Mouse (Mus musculus) left cerebral cortex, adult 11 months (tissue): ENCODE measurements at regions not wholly inside any gene's neighbourhood (a gene's known extent, or its start where the extent isn't known, plus 50 kb on each side); places are given as distances from the start of the nearest gene placed in this dataset.

Experiments used
- DNase-seq: peaks from one replicate; pipeline ENCODE4 v3.0.0; 2022; ENCODE audit warnings: low spot score

DNA sequence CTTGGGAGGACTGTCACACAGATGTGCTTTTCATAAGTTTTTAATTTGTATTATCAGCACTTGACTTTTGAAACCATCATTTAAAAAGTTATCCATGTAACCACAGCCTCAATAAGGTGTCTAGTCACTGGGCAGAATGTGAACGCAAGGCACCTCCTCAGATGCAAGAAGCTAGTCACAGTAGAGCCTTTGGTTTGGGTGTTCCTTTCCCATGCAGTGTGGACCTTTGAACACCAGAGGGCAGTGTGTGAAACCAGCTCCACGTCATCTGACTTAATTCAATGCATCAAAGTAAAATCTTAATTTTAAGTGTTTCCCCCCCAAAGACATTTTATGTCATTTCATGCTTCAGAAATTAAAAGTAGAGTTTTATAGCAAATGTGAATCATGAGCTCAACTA lies 166.2 kb upstream of the Nabp1 start:
- DNase-seq: peak; percentile 64

DNA sequence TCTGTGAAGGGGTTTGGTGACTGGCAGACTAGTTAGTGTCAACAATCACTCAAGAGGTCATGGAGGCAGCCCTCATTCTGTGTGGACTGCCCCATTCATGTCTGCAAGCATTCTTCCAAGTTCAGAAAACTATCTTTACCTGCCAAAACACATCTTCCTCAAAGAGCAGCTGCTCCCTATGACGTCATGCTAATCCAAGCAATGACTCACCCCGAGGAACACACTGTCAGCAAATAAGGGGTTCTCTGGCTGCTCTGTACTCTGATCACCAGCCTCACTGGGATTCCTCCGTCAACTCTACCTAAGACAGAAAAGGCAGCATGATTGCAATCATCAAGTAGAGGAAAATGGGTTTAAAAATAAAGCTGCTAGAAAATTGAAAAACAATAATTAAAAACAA lies 165.4 kb upstream of the Nabp1 start:
- no peak for DNase-seq

GRCm38 (mm10) chr1:51638519-51639302 lies 160.5 kb upstream of the Nabp1 start:
- DNase-seq: no peak

GRCm38 (mm10) chr1:51635881-51636515 lies 157.8 kb upstream of the Nabp1 start:
- no peak for DNase-seq

- DNase-seq: no peak
These were observed 155.6 kb upstream of the Nabp1 start for GRCm38 (mm10) chr1:51633795-51634194.

GRCm38 (mm10) chr1:51632851-51633250 lies 154.6 kb upstream of the Nabp1 start:
- no peak for DNase-seq

- DNase-seq: no peak
These were observed 151.6 kb upstream of the Nabp1 start for GRCm38 (mm10) chr1:51629848-51630247.

DNA sequence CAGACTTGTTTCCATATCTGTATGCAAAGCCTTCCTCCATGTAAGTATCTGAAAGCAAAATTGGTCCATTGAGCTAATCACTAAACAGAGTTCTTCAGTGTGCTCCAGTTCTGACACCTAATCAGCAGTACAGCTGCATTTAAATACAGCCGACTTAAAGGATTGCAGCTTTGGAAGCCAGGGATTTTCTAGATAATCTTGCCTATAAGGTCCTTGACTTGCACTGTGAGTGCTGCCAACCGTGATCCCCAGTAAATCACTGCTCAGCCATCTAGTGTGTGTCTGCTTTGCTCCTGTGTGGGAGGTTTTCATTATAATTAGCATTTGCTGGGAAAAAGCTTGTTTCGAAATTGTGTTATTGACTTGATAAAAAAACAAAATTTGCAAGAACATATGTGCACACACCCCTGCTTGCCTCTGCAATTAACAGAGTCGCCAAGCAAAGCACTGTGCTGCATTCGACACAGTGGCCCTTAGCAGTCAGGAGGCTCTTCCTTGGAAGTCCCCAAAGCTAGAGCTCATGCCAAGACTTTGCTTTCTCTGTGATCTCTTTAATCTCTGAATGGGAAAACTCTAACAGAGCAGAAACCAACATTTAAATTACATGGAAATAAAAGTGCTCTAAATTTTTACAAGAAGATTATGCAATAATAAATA lies 150.0 kb upstream of the Nabp1 start:
- DNase-seq: no peak

GRCm38 (mm10) chr1:51626303-51626702 lies 148.1 kb upstream of the Nabp1 start:
- DNase-seq: no peak

DNA sequence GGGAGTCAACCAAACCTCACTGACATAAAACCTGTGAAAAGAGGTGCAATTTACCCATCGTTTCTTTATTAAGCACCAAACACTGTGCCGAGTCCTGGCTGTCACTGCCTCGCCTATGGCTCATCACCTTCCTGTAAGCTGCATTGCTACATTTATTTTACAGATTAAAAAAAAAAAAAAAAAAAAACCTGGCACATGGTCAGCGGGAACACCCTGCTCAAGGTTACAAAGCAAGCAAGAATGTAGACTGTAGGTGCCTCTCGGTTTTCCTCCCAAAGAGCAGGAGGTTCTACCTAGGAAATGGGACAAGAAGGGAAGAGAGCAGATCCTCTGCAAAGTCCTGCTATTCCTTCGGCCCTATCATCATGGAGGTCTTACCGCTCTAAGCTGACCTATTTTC lies 146.9 kb upstream of the Nabp1 start:
- no peak for DNase-seq

GRCm38 (mm10) chr1:51624551-51624950 lies 146.3 kb upstream of the Nabp1 start:
- no peak for DNase-seq

GRCm38 (mm10) chr1:51622986-51623385 lies 144.8 kb upstream of the Nabp1 start:
- DNase-seq: no peak

DNA sequence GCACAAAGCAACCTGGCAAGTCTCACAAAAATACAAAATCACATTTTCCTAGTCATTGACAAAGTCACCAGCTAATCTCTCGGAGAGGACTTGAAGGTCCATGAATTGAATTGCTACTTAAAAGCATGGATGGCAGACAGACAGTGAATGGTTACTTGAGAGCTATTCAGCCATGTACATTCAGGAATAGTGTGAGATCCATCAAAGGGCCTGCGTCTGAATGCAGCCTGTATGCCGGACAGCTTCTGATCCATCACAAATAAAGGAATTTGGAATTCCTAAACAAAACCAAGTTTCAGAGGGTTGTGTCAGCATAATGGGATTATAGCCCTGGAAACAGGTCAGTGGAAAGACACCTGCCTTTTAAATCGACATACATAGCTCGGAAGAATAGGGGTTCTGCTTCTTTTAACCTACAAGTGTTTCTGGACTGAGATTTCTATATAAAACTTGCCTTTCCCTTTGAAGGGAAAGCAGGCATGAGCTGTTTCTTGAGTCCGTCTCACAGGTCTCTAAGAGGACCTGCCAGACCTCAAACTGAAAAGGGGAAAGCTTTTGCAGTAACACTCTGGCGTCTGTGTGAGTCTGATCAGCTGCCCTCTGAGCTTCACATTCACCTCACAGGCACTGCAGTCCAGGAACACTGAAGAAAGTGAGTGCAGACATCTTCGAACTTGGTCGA lies 144.1 kb upstream of the Nabp1 start:
- DNase-seq: no peak

GRCm38 (mm10) chr1:51621062-51621461 lies 142.8 kb upstream of the Nabp1 start:
- no peak for DNase-seq

DNA sequence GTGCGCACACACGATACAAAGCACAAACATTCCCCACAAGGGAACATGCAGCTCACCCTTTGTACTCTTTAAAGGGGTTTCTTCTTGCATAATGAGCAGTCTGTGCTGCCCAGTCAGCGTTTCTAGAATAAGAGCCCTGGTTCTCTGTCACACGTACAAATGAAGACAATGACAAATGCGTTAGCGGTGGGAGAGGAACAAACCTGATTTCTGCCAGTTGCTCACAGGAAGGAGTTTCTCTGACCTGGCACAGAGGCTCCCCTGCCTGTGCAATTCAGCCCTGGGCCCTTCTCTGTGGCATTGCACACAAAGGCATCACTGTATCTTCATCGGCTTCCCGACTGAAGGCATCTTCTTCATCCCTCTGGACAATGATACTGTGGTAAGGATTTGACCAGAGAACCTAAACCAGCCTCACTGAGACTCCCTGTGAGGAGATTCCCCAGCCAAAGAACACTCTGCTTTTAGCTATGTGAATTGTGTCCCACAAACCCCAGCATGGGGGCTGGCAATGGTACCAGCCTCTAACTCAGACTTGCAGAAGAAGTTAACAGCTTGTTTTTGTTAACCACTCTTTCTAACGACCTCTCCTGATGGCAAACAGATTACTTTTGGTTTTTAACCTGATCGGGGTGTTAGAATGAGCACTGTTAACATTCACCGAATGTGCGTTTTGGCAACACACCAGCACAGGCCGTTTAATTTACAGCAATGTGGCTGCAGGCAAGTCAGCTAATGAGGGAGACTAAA lies 139.5 kb upstream of the Nabp1 start:
- no peak for DNase-seq

- no peak for DNase-seq
These were observed 137.9 kb upstream of the Nabp1 start for GRCm38 (mm10) chr1:51616091-51616490.

- peak; percentile 26 for DNase-seq
These were observed 137.3 kb upstream of the Nabp1 start for GRCm38 (mm10) chr1:51615523-51615922.

DNA sequence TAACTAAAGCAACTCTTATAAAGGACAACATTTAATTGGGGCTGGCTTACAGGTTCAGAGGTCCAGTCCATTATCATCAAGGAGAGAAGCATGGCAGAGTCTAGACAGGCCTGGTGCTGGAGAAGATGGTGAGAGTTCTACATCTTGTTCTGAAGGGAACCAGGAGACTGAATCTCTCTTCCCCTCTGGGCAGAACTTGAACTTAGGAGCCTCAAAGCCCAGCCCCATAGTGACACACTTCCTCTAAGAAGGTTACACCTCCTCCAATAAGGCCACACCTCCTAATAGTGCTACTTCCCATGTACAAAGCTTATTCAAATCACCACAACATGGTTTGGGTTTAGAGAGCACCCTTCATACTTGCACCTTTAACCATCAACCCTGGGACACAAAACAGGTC lies 136.5 kb upstream of the Nabp1 start:
- DNase-seq: no peak

DNA sequence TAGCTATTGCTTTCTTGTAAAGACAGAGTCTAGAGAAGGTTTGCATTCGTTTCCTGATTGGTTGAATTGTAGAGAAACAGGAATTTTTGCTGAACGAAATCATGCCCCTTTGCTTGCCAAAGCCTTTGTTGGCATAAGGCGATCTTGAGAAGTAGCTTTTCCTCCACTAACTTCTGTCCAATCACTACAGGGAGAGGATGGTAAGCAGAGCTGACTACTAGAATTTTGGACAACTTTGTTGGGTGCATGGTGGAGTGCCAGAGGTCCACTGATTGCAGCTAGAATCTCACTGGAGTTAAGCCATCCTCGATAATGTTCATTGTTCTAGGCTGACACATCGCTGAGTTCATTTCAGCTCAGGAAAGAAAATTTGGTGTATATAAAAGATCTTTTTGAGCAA lies 131.1 kb upstream of the Nabp1 start:
- no peak for DNase-seq

GRCm38 (mm10) chr1:51607437-51607855 lies 129.2 kb upstream of the Nabp1 start:
- DNase-seq: no peak

DNA sequence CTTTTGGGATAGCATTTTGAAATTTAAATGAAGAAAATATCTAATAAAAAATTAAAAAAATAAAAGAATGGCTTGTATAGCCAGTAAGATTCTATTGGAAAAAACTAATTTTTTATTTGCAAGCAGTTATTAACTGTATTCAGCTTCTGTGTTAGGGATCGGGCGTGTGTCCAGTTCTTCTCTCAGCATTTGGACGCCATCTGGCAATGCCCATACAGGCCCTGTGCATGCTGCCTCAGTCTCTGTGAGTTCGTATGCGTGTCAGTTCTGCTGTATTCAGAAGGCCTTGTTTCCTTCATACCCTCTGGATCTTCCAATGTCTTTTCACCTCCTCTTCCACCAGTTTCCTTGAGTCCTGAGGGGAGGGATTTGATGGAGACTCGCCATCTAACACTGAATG lies 123.8 kb upstream of the Nabp1 start:
- no peak for DNase-seq

- DNase-seq: no peak
These were observed 122.2 kb upstream of the Nabp1 start for GRCm38 (mm10) chr1:51600425-51600824.
